Mouse (Mus musculus) lung, postnatal 0 days (tissue): ENCODE measurements around the gene Ddr1. TPM values are rescaled to one million over a fixed set of nuclear protein-coding genes. Genes with fewer than 3 reads are reported as not detected.

Source experiments
- ATAC-seq: fragments of 200-750 bp; cut with Nextera tagmentation; 2 replicates; pipeline ENCODE4 v1.8.0; 2017; ENCODE audit warnings: moderate library complexity
- DNase-seq: peaks from one replicate; pipeline ENCODE4 v3.0.0-alpha.2; 2016; ENCODE audit warnings: low spot score
- H3K27ac ChIP-seq: fragments of 300-500 bp; sonication (generic); 2 replicates; pipeline ENCODE4 v1.5.1; 2014; ENCODE audit warnings: antibody characterized with exemption, mild to moderate bottlenecking, low read length, mixed read lengths
- H3K27me3 ChIP-seq: fragments of 300-500 bp; sonication (generic); replicated peaks from 2 replicates; pipeline ENCODE4 v1.6.1; 2014; ENCODE audit warnings: low read length, mixed read lengths; ENCODE audit not compliant: insufficient read depth
- H3K36me3 ChIP-seq: fragments of 300-500 bp; sonication (generic); 2 replicates; pipeline ENCODE4 v1.6.1; 2014; ENCODE audit warnings: low read length, mixed read lengths; ENCODE audit not compliant: insufficient read depth
- H3K4me1 ChIP-seq: fragments of 300-500 bp; sonication (generic); 2 replicates; pipeline ENCODE4 v1.6.1; 2014; ENCODE audit warnings: antibody characterized with exemption, low read depth, low read length, mixed read lengths; ENCODE audit not compliant: insufficient read depth
- H3K4me2 ChIP-seq: fragments of 300-500 bp; sonication (generic); replicated peaks from 2 replicates; pipeline ENCODE4 v1.6.1; 2014; ENCODE audit warnings: low read depth, mild to moderate bottlenecking, low read length, moderate library complexity, mixed read lengths
- H3K4me3 ChIP-seq: fragments of 300-500 bp; sonication (generic); 2 replicates; pipeline ENCODE4 v1.5.1; 2014; ENCODE audit warnings: low read depth, low read length
- H3K9ac ChIP-seq: fragments of 300-500 bp; sonication (generic); replicated peaks from 2 replicates; pipeline ENCODE4 v1.6.1; 2014; ENCODE audit warnings: low read depth, mild to moderate bottlenecking
- H3K9me3 ChIP-seq: fragments of 300-500 bp; sonication (generic); 2 replicates; pipeline ENCODE4 v1.6.1; 2016; ENCODE audit warnings: low read length, mixed read lengths
- CTCF ChIP-seq: IDR thresholded peaks from 2 replicates; pipeline ENCODE4 v1.5.1; 2016; ENCODE audit warnings: antibody characterized with exemption, mild to moderate bottlenecking
- EP300 ChIP-seq: IDR thresholded peaks from 2 replicates; pipeline ENCODE4 v1.6.1; 2016; ENCODE audit warnings: antibody characterized with exemption, mild to moderate bottlenecking, control low read depth
- WGBS: fragments of 180-500 bp; shearing (Covaris S2); extraction: QIAGEN DNeasy Blood & Tissue Kit; methylation state at CpG from one replicate; pipeline ENCODE4 v1.1.7; 2014; 5-methylcytosine and 5-hydroxymethylcytosine counted together
- polyA plus RNA-seq: library from polyadenylated mRNA; unstranded; fragments of >200 nt; fragmentation: Nextera tagmentation; extraction: Ambion mirVana; gene quantifications from 2 replicates; pipeline ENCODE4 v1.2.1, GENCODE M21; 2015

Gene Ddr1
- polyA plus RNA-seq, 1 experiment from 2014 or later = 64.2 TPM

DNA sequence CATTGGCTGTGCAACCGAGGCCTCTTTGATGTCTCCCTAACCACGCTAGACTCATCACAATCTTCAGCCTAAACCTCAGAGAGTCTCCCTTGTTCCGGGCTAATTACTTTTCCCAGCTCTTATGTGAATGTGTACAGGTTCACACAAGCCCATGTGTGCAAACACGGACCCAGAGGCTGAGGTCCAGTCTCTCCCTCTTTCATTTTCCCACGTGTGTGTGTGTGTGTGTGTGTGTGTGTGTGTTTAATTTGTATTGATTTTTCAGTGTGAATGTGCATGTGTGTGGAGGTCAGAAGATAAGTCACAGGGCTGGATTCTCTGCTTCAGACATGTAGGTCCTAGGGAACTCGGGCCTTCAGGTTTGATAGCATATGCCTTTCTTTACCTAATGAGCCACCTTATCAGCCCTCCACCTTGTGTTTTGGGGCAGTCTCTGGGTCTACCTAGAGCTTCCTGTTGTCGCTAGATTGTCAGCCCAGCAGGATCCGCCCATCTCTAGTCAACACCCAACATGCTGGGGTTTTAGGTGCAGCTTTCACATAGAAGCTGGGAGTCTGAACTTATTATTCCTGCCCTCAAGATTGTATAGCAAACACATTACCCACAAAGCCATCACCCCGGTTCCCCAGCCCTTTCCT is 37.3 kb upstream of the Ddr1 start:
- Histone ChIP-seq H3K27me3 (0 out of 2 replicates have a peak, but pooled peaks cover 4% of the 10 kb centered on the region), H3K9ac (no peak overlapping the region), H3K4me2 (no peak overlapping the region), H3K36me3 (no peaks in the 10 kb centered on the region), H3K4me3 (no peak overlapping the region), H3K27ac (no peak overlapping the region), H3K4me1 (no peaks in the 10 kb centered on the region), H3K9me3 (no peaks in the 10 kb centered on the region)
- ATAC-seq (no peak), DNase-seq (no peak)
- WGBS = 67% methylated on average over 9 of the region's 9 CpGs
- TF ChIP-seq CTCF = no peak
- TF ChIP-seq EP300 = no peak

DNA sequence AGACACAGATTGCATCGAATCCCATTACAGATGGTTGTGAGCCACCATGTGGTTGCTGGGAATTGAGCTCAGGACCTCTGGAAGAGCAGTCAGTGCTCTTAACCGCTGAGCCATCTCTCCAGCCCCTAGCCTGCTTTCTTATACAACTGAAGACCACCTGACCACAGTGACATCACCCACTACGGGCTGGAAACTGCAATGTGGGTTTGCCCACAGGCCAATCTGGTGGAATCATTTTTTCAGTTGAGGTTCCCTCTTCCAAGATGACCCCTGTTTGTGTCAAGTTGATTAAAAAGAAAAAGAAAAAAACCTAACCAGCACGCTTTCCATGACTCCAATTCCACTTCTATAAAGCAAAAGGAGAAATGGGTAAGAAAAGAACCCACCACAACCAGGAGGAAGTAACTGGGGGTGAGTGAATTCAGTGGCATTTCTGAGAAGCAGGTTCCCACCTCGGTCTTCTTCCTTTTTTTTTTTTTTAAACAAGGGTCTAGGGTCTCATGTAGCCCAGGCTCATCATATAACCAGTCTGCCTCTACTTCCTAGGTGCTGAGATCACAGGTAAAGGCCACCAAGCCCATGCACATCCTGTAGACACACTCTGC is 36.0 kb upstream of the Ddr1 start:
- Histone ChIP-seq H3K9ac (no peak overlapping the region), H3K9me3 (no peaks in the 10 kb centered on the region), H3K4me1 (no peaks in the 10 kb centered on the region), H3K4me3 (no peak overlapping the region), H3K27ac (no peak overlapping the region), H3K4me2 (no peak overlapping the region), H3K27me3 (0 out of 2 replicates have a peak, but pooled peaks cover 4% of the 10 kb centered on the region), H3K36me3 (no peaks in the 10 kb centered on the region)
- no peak for ATAC-seq
- DNase-seq = no peak
- TF ChIP-seq EP300 (no peak), CTCF (no peak)
- WGBS = 61% methylated on average over 5 of the region's 5 CpGs

DNA sequence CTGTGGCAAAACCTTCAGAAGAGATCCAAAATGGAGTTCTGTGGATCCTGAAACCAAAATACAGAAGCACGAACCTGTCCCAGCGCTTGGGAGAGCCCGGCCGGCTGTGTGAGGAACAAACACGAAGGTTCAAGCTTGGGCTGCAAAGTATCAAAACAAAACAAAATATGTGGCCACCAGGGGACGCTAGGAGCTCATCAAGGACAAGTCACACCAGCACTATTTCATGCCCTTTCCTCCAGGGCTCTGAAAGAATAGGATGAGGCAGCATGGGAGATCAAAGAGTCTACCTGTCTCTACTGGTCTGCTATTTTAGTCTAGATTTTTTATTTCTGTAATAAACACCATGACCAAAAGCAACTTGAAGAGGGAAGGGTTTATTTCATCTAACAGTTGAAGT is 35.3 kb upstream of the Ddr1 start:
- ATAC-seq (peak; percentile 61), DNase-seq (peak; percentile 93)
- Histone ChIP-seq H3K4me1 (no peaks in the 10 kb centered on the region), H3K27me3 (0 out of 2 replicates have a peak, but pooled peaks cover 4% of the 10 kb centered on the region), H3K9ac (no peak overlapping the region), H3K27ac (no peak overlapping the region), H3K36me3 (no peaks in the 10 kb centered on the region), H3K9me3 (no peaks in the 10 kb centered on the region), H3K4me3 (no peak overlapping the region), H3K4me2 (no peak overlapping the region)
- 1% methylated on average over 6 of the region's 6 CpGs for WGBS
- TF ChIP-seq CTCF (peak; percentile 98), EP300 (no peak)

DNA sequence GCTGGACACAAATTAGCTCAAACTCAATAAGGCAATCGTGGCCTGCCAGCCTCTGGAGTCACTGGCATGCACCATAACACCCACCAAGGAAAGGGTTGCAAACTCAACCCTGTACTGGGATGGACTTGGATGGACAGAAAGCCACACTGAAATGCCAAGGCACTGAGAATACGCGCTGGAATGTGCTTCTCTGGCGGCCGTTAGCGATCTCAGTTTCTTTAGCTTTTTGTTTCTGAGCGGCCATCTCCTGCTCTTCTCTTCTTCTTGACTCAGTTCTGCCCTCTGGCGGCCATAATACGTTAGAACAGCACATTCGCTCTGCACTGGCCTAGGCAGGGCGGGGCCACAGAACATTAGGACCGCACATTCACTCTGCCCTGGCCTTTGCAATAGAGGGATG is 33.3 kb upstream of the Ddr1 start:
- WGBS = 8% methylated on average over 12 of the region's 12 CpGs
- peak; percentile 74 for ATAC-seq
- H3K4me1 ChIP-seq = no peaks in the 10 kb centered on the region
- H3K36me3 ChIP-seq = no peaks in the 10 kb centered on the region
- H3K9me3 ChIP-seq = no peaks in the 10 kb centered on the region
- no peak for TF ChIP-seq EP300
- TF ChIP-seq CTCF = peak; percentile 91
- DNase-seq = peak; percentile 95
- H3K27ac ChIP-seq = no peak overlapping the region
- no peak overlapping the region for H3K9ac ChIP-seq
- H3K4me2 ChIP-seq = no peak overlapping the region
- no peak overlapping the region for H3K4me3 ChIP-seq
- 0 out of 2 replicates have a peak, but pooled peaks cover 4% of the 10 kb centered on the region for H3K27me3 ChIP-seq

DNA sequence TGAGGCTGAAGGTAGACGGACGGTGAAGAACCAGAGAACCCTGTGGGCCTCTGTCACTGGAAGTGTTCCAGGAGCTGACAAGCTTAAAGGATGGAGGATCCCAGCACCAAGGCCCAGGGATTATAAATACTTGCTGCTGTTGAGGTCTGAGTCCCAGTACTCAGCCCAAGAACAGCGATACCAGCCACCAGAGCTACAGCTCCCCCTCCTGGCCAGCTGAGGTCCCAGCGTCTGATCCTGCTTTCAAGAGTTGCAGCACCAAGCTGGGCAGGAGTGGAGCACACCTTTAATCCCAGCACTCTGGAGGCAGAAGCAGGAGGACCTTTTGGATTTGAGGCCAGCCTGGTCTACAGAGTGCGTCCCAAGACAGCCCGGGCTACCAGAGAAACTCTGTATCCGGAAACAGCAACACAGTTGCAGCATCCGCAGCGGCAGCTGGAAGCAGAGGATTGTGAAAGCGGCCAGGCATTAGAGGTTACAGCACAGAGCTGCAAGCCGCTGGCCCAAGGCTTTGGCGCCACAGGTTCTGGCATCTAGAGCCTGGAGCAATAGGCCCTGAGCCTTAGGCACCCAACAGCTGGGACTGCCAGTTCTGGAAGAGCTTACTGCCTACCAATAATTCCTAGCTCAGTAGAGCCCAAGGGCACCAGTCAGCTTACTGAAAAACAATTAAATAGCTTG is 32.0 kb upstream of the Ddr1 start:
- Histone ChIP-seq H3K4me2 (no peak overlapping the region), H3K27me3 (0 out of 2 replicates have a peak, but pooled peaks cover 4% of the 10 kb centered on the region), H3K9me3 (no peaks in the 10 kb centered on the region), H3K27ac (0 out of 2 replicates have a peak overlapping the region, but pooled peaks have one; percentile 21), H3K4me1 (no peaks in the 10 kb centered on the region), H3K4me3 (no peak overlapping the region), H3K36me3 (no peaks in the 10 kb centered on the region), H3K9ac (no peak overlapping the region)
- DNase-seq (peak; percentile 83), ATAC-seq (peak; percentile 44)
- WGBS = 35% methylated on average over 12 of the region's 12 CpGs
- TF ChIP-seq CTCF (peak; percentile 93), EP300 (no peak)

DNA sequence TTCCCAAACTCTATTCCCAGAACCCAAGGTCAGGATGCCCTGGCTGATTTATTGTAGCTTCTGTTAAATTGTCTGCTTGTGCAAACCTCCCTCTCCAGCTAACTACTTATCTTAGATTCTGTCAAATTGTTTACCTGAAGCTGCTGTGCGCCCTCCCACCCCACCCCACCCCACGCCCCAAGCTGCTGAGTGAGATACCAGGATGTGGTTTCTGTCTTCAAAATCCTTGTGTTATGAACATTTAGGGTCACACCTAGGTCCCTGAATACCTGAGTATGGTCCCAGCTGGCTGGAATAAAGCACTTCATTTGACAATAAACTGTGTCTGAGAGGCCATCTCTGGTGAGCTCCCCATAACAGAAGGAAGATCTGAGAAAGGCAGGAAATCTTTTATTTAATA is 30.1 kb upstream of the Ddr1 start:
- no peak for TF ChIP-seq CTCF
- no peak for TF ChIP-seq EP300
- no peak overlapping the region for H3K9ac ChIP-seq
- H3K4me3 ChIP-seq = no peak overlapping the region
- no peak for DNase-seq
- 37% methylated on average over 2 of the region's 2 CpGs for WGBS
- 0 out of 2 replicates have a peak, but pooled peaks cover 4% of the 10 kb centered on the region for H3K27me3 ChIP-seq
- no peak for ATAC-seq
- H3K4me2 ChIP-seq = no peak overlapping the region
- no peaks in the 10 kb centered on the region for H3K36me3 ChIP-seq
- H3K27ac ChIP-seq = no peak overlapping the region
- no peaks in the 10 kb centered on the region for H3K4me1 ChIP-seq
- H3K9me3 ChIP-seq = no peaks in the 10 kb centered on the region
